Mouse (Mus musculus) spleen, postnatal 36 days (tissue): ENCODE results near the gene Hsd17b11.
"Not testable (repeated sequence)": the region's sequence is repeated elsewhere in the genome, so short reads cannot be mapped to it uniquely, and the experiment has no call there.

ENCODE experiments used
- DNase-seq, 2 experiments: peaks; one replicate each; pipeline ENCODE4 v3.0.0; 2022; ENCODE audit warnings: low spot score in 2 of 2, mixed read lengths in 1 of 2

The Hsd17b11 gene

GRCm38 (mm10) chr5:104035824-104036223 lies 14.1 kb upstream of the Hsd17b11 start:
- DNase-seq: no peak

DNA sequence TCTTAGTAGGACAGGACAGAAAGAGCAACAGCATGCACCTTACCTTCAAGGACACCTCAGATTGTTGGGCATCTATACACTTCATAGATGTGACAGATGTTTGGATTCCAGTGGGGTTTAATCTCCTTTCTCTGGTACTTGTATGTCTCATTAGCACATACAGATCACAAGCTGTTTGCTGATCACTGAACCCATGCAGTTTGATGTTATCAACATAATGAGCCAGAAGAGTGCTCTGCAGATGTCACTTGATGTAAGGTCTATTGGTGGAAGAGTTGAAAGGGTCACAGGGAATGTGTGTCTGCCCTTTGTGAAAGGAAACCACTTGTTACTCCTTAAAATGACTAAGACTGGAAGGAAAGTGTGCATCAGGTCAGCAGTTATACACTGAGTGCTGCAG lies 13.3 kb upstream of the Hsd17b11 start:
- no peak for DNase-seq

- no peak for DNase-seq
Observed at GRCm38 (mm10) chr5:104032434-104033097, 10.8 kb upstream of the Hsd17b11 start.

DNA sequence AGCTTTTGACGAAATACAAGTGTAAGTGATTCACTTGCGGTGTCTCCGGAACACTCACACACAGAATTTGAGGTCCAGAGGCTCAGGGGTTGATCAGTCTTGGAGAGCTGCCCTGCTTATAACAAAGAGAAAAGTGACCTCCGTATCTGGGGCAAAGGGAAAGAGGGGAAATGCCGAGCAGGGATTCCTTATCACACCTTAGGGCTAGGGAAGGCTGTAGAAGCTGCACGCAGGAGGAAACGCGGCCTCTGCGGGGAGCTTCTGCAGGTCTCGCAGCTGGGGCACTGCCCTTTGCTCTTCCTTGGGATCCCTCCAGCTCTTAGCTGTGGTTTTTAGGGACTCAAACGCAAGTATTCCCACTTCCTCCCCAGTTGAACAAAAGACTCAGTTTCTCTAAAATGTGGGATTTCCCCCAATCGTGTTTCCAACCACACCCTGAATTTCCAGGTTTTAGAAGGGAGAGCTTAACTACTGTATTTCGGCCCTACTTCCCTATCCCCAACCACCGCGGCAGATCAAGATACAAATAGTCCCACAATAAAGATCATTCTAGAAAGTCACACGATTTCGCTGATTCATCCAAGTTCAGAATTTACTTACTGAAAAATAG lies 3.6 kb upstream of the Hsd17b11 start:
- DNase-seq: no peak

GRCm38 (mm10) chr5:104024762-104025161 lies 3.0 kb upstream of the Hsd17b11 start:
- DNase-seq: no peak

DNA sequence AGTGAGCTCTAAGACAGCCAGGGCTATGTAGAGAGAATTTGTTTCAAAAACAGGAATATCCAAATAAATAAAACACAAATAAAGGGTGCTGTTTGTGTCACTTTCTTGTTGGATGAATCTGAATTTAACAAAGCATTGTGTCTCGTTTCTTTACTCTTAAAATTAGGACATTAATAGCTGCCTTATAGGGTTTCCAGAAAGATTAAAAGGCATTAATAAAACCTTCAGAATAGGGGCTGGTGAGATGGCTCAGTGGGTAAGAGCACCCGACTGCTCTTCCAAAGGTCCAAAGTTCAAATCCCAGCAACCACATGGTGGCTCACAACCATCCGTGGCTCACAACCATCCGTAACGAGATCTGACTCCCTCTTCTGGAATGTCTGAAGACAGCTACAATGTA lies 2.5 kb upstream of the Hsd17b11 start:
- DNase-seq: not testable (repeated sequence)

DNA sequence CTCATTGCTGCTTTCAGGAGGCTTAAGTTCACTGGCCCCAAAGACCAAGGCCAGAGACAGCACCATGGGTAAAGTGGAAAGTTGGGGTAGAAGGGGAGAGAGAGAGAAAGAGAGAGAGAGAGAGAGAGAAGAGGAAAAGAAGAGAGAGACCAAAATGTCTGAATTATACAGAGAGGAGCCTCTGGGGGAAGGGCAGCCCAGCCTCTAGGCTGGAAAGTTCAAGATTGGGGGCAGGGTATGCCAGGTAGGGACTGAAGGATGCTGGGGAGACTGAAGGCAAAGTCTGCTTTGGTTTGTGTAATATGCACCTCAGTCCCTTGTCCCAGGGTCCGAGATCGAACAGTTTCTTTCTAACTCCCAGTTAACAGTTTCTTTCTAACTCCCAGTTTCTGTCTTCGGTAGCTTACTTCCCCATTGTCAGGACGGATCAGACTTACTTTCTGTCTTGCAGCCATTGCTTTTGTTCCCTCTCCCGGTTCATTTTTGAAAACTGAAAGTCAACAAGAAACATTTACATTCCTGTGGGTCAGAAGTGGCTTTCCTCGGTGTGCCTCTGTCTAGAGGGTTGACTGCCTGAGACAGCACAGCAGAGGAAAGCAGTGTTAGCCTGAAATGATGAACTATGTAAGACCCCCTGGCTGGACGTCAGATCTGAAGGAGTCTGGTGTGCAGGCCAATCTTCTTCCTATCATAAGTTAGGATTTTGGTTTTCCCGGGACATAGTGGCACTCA lies 1.7 kb upstream of the Hsd17b11 start:
- DNase-seq: no peak

DNA sequence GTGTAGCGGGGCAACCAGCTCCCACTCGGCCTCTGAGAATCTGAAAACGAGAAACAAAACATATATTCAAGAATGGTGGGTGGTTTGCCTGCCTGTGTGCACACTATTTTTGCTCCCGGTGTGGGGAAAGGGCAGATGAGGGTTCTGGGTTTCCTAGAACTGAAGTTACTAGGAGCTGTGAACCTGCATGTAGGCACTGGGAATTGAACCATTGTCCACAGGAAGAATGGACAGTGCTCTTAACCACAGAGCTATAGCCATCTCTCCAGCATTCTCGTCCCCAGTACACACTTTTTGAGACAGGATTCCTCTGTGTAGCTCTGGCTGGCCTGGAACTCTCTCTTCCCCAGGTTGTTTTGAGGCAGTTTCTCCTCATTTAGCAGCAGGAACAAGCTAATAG lies 839 bp upstream of the Hsd17b11 start:
- DNase-seq: no peak

GRCm38 (mm10) chr5:104011419-104011818 lies 10.3 kb downstream of the Hsd17b11 start:
- DNase-seq: no peak

DNA sequence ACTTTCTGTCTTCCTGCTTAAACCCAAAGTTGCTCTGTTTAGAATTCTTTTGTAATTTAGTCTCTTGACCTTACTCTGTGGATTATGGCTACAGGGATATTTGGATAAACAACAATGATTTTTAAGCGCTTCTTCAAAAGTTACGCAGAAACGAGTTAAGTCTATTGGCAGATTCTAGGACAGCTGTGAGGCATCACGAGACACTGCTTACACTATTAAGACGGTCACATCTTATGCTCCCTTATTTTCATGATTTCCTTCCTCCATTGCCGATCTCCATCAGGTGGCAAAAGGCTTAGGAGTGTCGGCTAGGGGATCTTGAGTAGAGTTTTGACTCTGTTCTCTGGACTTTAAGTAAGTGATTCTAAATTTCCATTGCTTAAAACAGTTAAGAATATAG lies 11.5 kb downstream of the Hsd17b11 start:
- no peak for DNase-seq

DNA sequence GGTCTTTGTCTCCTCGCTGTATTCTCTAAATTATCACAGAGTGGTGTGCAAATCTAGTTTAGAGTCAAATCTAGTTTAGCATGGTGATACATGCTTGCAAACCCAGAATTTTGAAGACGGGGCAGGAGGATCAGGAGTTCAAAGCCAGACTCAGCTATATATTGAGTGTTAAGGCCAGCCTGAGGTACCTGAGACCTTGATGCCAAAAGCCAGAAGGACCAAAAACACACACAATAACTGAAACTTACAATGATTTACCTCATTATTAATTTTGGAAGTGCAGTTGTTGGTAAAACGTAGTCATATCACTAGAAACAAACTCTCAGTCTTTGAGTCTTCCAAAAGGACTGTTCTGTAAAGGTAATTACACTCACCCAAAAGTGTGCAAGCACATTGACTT lies 12.3 kb downstream of the Hsd17b11 start:
- DNase-seq: no peak

DNA sequence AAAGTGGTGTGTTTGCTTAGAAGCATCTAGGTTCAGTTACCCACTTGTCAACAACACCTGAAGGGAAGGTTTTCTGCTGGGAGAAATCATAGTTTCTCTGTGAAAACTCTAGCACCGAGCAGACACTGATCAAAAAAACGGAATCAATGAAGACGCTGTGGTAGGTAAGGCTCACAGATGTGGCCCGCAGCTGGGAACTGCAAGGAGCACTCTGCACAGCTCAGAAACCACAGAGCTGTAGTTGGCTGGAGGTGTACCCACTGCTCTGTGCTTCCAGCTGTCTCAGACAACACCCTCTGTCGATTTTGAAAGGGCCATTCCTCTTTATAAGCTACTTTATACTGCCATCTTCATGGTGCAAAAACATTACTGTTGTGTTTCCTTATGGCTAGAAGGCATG lies 13.9 kb downstream of the Hsd17b11 start:
- DNase-seq: no peak

DNA sequence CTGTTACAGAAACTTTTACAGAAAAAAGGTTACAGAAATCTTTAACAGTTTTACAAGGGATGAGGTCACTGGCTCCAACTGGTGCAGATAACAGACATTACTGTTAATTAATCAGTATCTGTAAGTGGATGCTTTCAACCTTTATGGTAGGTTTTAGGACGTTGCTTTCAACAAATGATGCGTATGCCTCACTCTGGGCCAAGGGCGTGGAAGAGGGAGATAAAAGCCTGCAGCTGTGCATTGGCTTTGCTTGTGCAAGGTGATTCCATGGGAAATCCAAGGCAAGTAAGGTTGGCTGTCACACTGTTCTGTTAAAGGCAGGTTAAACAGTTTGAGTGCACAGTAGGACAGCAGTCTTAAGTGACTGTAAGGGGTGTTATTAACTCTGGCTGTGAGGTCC lies 14.9 kb downstream of the Hsd17b11 start:
- no peak for DNase-seq

DNA sequence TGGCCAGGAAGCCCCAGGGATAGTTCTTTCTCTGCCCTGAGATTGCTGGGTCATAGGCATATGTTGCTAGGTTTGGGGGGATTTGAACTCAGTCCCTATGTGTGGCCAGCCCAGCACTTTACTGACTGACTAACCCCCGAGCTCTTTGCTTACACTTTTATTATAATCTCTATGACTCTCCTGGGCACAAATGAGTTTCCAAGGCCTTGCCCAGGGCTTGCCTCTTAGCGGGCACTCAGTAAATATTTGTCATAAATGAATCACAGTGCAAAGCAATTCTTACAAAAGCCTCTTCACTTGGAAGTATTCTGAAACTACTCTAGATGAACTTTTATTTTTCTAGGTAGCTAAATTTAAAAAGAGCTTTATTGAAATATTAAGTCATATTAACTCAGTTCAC lies 17.8 kb downstream of the Hsd17b11 start:
- no peak for DNase-seq

GRCm38 (mm10) chr5:104003256-104003931 lies 18.3 kb downstream of the Hsd17b11 start:
- no peak for DNase-seq

- DNase-seq: no peak
Observed at GRCm38 (mm10) chr5:104002549-104003255, 19.0 kb downstream of the Hsd17b11 start.

GRCm38 (mm10) chr5:103999738-104000137 lies 22.0 kb downstream of the Hsd17b11 start:
- peak; percentile 64 for DNase-seq

DNA sequence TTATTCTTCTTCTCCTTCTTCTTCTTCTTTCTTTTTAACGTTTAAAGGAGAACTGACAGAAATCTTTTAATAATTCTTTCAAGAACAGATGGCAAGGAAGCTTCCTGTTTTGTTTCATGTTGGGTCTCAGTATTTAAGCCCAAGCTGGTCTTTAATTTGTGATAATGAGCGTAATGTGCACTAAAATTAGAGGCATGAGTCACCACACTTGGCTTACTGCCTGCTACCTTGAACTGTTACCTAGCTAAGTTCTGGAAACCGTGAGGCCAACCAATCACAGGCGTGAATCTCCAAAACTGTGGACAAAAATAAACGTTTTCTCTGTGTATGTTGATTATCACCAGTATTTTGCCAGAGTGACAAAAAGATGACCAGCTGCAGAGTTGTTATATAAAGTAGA lies 23.0 kb downstream of the Hsd17b11 start:
- no peak for DNase-seq

- no peak for DNase-seq
Observed at GRCm38 (mm10) chr5:103995181-103995580, 26.5 kb downstream of the Hsd17b11 start.

GRCm38 (mm10) chr5:103994669-103995068 lies 27.1 kb downstream of the Hsd17b11 start:
- no peak for DNase-seq

DNA sequence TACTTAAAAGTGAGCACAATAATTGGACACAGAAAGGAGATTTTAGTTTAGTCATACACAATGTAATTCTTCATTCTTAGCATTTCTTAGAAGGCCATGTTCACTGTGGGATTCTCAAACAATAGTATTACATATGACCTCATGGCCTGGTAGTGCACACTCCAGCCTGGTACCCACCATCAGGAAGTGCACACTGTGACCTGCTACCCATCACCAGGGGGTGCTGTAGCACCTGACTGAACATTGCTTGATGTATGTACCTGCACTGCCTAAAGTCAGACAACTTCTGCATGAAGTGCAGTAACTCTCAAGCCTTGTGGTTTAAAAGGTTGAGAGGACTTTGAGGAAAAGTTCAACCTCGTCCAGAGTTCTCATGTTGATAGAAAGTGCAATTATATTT lies 28.1 kb downstream of the Hsd17b11 start:
- peak in 1 of 2 experiments; percentile 22 for DNase-seq

DNA sequence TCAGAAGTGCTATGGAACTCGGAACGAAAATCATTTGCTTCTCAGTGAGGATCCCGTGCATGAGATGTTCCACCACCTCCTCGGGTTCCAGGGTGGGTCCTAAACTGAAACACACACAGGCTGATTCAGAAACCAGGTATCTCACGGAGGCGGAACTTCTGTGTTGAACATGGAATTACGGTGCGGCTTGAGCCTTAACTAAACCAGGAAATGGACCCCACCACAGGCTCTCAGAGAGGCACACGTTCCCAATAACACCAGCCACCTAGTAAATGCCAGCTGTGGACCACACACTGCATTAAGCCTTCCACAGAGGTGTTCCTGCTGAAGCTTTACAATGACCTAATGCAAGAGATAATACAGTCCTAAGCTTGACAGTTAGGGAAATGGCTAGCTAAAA lies 28.9 kb downstream of the Hsd17b11 start:
- DNase-seq: no peak
